Mouse (Mus musculus): ENCODE data around the gene Mrps25. TPM values are rescaled to one million over a fixed set of nuclear protein-coding genes. Genes with fewer than 3 reads are reported as not detected.

The Mrps25 gene
- 31.6 TPM for polyA plus RNA-seq (2017; shearing (Covaris generic))

DNA sequence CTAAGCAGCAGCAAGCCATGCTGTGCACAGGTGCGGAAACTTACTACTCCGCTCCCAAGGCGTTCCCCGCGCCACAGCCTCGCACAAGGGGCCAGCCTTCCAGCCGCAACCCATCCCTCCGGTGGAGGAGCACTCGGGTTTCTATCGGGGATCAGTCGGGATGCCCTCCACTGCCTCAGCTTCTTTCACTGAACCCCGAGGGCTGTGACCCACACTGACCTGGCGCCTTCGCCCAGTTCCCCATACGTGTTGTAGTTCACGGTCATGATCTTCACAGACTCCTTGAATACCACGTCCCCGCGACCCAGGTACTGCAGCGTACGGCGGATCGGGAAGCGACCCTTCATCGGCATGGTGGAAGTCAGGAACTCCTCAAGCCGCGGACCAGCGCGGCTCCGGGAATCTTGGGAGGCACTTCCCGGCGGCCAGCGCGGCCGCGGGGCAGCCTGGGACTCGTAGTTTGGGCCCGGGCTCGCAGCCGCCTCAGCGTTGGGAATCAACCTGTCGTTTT is at the start of gene Mrps25:
Gene Mrps25 (minus strand): TSS at position 413 of the 511 bp plus-strand sequence.

DNA sequence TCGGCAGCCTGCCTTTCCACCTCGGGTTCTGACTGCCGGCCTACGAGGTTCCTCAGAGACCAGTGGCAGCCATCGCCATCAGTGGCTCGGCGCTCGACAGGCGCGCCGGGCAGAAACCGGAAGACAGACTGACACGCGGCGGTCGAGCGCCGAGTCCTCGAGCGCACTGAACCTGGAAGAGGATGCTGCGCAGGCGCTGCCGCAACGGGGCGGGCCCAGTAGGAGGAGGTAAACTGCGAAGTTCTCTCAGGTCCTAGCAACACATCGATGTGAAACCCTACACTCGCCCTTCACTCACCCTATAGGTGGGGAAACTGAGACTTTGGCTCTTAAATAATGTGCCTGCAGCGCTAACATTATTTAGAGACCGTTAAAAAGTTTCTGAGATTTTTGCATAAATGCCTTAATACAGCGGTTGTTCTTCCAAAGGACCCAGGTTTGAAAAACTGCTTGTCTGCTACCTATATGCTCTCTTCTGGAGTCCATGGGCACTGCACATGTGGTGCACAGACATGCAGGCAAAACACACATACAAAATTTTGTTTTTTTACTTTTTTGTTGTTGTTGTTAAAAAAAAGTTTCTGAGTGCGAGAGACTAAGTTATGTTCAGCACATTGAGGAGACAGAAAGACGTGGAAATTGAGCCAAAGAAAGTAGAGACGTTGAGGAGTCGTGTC is 31.1 kb upstream of the Mrps25 start, which contains the start of gene Rbsn:
Gene Rbsn (minus strand): TSS at position 153 of the 677 bp plus-strand sequence.

Other genes starting within 250 kb of the Mrps25 start
- gene Fgd5, start 205.2 kb downstream of the Mrps25 start, polyA plus RNA-seq (2017; shearing (Covaris generic)), result 0.21 TPM
- gene Nr2c2, start 92.6 kb downstream of the Mrps25 start, polyA plus RNA-seq (2017; shearing (Covaris generic)), result 62.3 TPM
- 19.9 TPM for gene Rbsn, start 30.9 kb upstream of the Mrps25 start, polyA plus RNA-seq (2017; shearing (Covaris generic))
- 0.28 TPM for gene Trh, start 60.6 kb upstream of the Mrps25 start, polyA plus RNA-seq (2017; shearing (Covaris generic))

Data from effector memory CD4-positive, alpha-beta T cell, adult 7 months (primary cell).